In the genomic region with DNA sequence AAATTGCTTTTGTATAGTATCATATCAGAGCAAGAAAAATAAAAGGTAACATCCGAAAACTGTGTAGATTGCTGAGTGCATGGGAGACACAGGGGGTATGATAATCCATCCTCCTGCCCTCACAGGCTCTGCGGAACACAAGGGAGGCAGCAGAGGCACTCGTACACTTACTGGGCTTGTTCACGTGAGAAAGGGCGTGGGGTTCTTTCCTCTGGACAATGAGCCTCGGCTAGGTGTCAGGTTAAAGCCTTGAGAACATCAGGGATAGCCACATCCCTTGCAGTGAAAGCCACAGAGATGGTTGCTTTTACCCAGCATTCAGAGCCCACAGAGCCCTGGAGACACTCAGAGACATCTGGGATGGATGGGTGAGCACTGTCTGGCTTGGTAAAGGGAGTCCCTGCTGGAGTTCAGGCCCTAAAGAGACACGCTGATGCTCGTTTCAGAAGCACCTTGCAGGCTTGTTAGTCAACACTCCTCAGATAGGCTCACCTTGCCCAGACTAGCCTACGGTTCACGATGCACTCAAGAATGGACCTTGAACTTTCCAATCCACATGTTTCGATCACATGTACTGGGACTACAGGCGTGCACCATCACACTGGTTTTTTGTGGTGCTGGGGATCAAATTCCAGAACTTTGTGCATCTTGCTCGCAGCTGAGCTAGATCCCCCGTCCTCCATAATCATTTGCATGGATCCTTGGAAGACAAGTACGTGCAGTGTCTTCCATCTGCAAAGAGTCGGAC, we compare ENCODE assay signal across 15 mouse cellular contexts.
DNase-seq lines count a peak whose midpoint lies in the region; ATAC-seq lines count a peak whose summit lies in the region.
"Had no signal": no experiment of that assay in that cellular context is flagged by ENCODE, and none has a peak within 500 bp of the region (broad histone marks: within the 10 kb centered on the region; RNA-seq: fewer than 3 reads in every experiment).

No protein-coding gene starts in this region.

- H3K4me1 ChIP-seq in kidney, embryonic 14.5 days (ENCODE audit: control insufficient read depth, insufficient read depth, low read length), result peaks cover 9% of the 10 kb centered on the region; the same call in 1 of the 2 replicates
- peaks cover 33% of the 10 kb centered on the region for H3K4me1 ChIP-seq in embryonic facial prominence, embryonic 13.5 days
- H3K4me1 ChIP-seq in kidney, embryonic 16.5 days (ENCODE audit: insufficient read depth, low read length), result peaks cover 10% of the 10 kb centered on the region; the same call in 1 of the 2 replicates
- H3K4me1 ChIP-seq: liver, embryonic 12.5 days had no signal

- 75% methylated on average over 16 of the region's 16 CpGs for WGBS in kidney, embryonic 14.5 days
- 46% methylated on average over 16 of the region's 16 CpGs for WGBS in embryonic facial prominence, embryonic 13.5 days
- WGBS in kidney, embryonic 16.5 days, result 72% methylated on average over 16 of the region's 16 CpGs

- no peaks in the 10 kb centered on the region for H3K9me3 ChIP-seq in kidney, embryonic 14.5 days (ENCODE audit: control insufficient read depth, low read length)
- no peaks in the 10 kb centered on the region for H3K9me3 ChIP-seq in embryonic facial prominence, embryonic 13.5 days
- no peaks in the 10 kb centered on the region for H3K9me3 ChIP-seq in kidney, embryonic 16.5 days (ENCODE audit: low read length)
- H3K9me3 ChIP-seq: liver, embryonic 12.5 days had no signal

- peak; percentile 32 to 36 for DNase-seq in kidney, adult 8-10 months
- no peak for DNase-seq in cerebellum, adult 9-10 months
- no peak for DNase-seq in cerebellum, adult 11 months
- no peak for DNase-seq in urinary bladder, postnatal 14 days (ENCODE audit: low spot score)
- DNase-seq: adrenal gland, postnatal 25 days; gastrocnemius, adult 2 months; right cerebral cortex, postnatal 4 days; thymus, postnatal 4 days had no signal

- no peaks in the 10 kb centered on the region for H3K27me3 ChIP-seq in kidney, embryonic 14.5 days (ENCODE audit: control insufficient read depth, insufficient read depth, low read length)
- no peaks in the 10 kb centered on the region for H3K27me3 ChIP-seq in embryonic facial prominence, embryonic 13.5 days
- no peaks in the 10 kb centered on the region for H3K27me3 ChIP-seq in kidney, embryonic 16.5 days (ENCODE audit: insufficient read depth, low read length)
- H3K27me3 ChIP-seq: CH12.LX; liver, embryonic 12.5 days had no signal

- ATAC-seq in kidney, embryonic 14.5 days (ENCODE audit: low FRiP score, low TSS enrichment), result no peak
- ATAC-seq in embryonic facial prominence, embryonic 13.5 days (ENCODE audit: insufficient number of reproducible peaks, insufficient read depth, low FRiP score, low TSS enrichment, low read depth), result no peak
- ATAC-seq in kidney, embryonic 16.5 days (ENCODE audit: low FRiP score, low TSS enrichment), result peak; percentile 6; the same call in 1 of the 2 replicates
- ATAC-seq: liver, embryonic 12.5 days had no signal

- no peaks in the 10 kb centered on the region for H3K36me3 ChIP-seq in kidney, embryonic 14.5 days (ENCODE audit: control insufficient read depth, insufficient read depth, low read length)
- no peaks in the 10 kb centered on the region for H3K36me3 ChIP-seq in embryonic facial prominence, embryonic 13.5 days
- no peaks in the 10 kb centered on the region for H3K36me3 ChIP-seq in kidney, embryonic 16.5 days (ENCODE audit: insufficient read depth, low read length)
- H3K36me3 ChIP-seq: liver, embryonic 12.5 days had no signal

- H3K4me3 ChIP-seq in kidney, embryonic 14.5 days (ENCODE audit: low read length), result no peak overlapping the region
- no peak overlapping the region for H3K4me3 ChIP-seq in embryonic facial prominence, embryonic 13.5 days
- H3K4me3 ChIP-seq in kidney, embryonic 16.5 days (ENCODE audit: low read length), result no peak overlapping the region
- H3K4me3 ChIP-seq: gastrocnemius, adult 2 months; liver, embryonic 12.5 days; myocyte had no signal

- H3K4me2 ChIP-seq in kidney, embryonic 14.5 days (replicated peaks; ENCODE audit: low read depth, low read length), result no peak overlapping the region
- H3K4me2 ChIP-seq in embryonic facial prominence, embryonic 13.5 days, result peak overlapping the region; percentile 28
- no peak overlapping the region for H3K4me2 ChIP-seq in kidney, embryonic 16.5 days (replicated peaks; ENCODE audit: low read depth, low read length)
- H3K4me2 ChIP-seq: heart, embryonic 11.5 days; liver, embryonic 12.5 days had no signal

- H3K27ac ChIP-seq in kidney, embryonic 14.5 days (ENCODE audit: low read depth, low read length), result no peak overlapping the region
- peak overlapping the region; percentile 87 for H3K27ac ChIP-seq in embryonic facial prominence, embryonic 13.5 days
- H3K27ac ChIP-seq in kidney, embryonic 16.5 days (ENCODE audit: low read length), result no peak overlapping the region
- H3K27ac ChIP-seq: gastrocnemius, adult 2 months; liver, embryonic 12.5 days had no signal

- no peak overlapping the region for H3K9ac ChIP-seq in kidney, embryonic 14.5 days (ENCODE audit: low read depth, low read length)
- H3K9ac ChIP-seq in embryonic facial prominence, embryonic 13.5 days, result peak overlapping the region; percentile 0; the same call in 1 of the 2 replicates
- no peak overlapping the region for H3K9ac ChIP-seq in kidney, embryonic 16.5 days (replicated peaks; ENCODE audit: low read length)
- H3K9ac ChIP-seq: liver, embryonic 12.5 days had no signal

Comparison
In these comparisons a context has a peak if more than half of its experiments do, and no peak if none do; other contexts are left out.
1. DNase-seq: peak in kidney, adult 8-10 months (2 of 2); none in cerebellum, adult 9-10 months (single experiment), cerebellum, adult 11 months (single experiment) and urinary bladder, postnatal 14 days (single experiment).